Mouse (Mus musculus): ENCODE results near the gene Fmnl1. TPM values are rescaled to one million over a fixed set of nuclear protein-coding genes. Genes with fewer than 3 reads are reported as not detected.

Gene Fmnl1
- polyA plus RNA-seq, 1 experiment from 2014 or later: 1.5 TPM

DNA sequence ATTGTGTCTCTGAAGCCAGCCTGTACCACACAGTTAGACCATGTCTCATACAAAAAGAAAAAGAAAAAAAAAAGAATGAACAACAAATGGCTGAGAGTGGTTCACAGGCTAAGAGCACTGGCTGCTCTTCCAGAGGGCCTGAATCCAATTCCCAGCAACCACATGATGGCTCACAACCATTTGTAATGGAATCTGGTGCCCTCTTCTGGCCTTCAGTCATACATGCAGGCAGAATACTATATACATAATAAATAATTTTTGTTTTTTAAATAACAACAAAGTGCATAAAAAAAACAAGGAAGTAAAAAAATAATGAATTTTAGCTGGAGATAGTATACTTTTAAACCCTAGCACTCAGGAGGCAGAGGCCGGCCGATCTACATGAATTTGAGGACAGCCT, 58.7 kb downstream of the Fmnl1 start:
- Histone ChIP-seq H3K36me3 (peaks cover 39% of the 10 kb centered on the region), H3K27ac (no peak overlapping the region), H3K27me3 (no peaks in the 10 kb centered on the region), H3K9me3 (replicated peaks) (no peaks in the 10 kb centered on the region), H3K4me2 (no peak overlapping the region), H3K4me1 (replicated peaks) (no peaks in the 10 kb centered on the region), H3K4me3 (no peak overlapping the region), H3K9ac (no peak overlapping the region)
- WGBS: 89% methylated on average over 2 of the region's 2 CpGs
- ATAC-seq (replicated peaks; ENCODE audit: insufficient number of reproducible peaks, insufficient read depth, low FRiP score, low read depth): no peak

DNA sequence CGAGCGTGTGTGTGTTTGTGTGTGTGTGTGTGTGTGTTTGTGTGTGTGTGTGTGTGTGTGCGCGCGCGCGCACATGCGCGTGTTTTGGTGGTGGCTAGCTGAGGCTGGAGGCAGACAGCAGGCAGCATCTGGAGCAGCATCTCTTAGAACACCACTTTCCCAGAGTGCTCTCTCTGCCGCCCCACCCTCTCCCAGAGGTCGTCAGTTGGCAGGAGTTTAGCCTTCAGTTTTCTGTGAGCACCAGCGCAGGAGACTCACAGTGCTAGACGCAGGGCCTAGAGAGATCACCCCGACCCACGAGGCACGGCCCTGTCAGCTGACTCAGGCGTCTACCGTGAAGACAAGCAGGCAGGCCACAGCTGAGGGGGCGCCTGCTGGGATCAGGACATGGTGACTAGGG, 59.7 kb downstream of the Fmnl1 start:
- no peak for ATAC-seq (replicated peaks; ENCODE audit: insufficient number of reproducible peaks, insufficient read depth, low FRiP score, low read depth)
- no peaks in the 10 kb centered on the region for H3K9me3 ChIP-seq (replicated peaks)
- H3K27me3 ChIP-seq: no peaks in the 10 kb centered on the region
- 78% methylated on average over 19 of the region's 19 CpGs for WGBS
- H3K4me2 ChIP-seq: no peak overlapping the region
- H3K4me3 ChIP-seq: no peak overlapping the region
- no peaks in the 10 kb centered on the region for H3K4me1 ChIP-seq (replicated peaks)
- no peak overlapping the region for H3K27ac ChIP-seq
- no peak overlapping the region for H3K9ac ChIP-seq
- H3K36me3 ChIP-seq: peaks cover 35% of the 10 kb centered on the region

DNA sequence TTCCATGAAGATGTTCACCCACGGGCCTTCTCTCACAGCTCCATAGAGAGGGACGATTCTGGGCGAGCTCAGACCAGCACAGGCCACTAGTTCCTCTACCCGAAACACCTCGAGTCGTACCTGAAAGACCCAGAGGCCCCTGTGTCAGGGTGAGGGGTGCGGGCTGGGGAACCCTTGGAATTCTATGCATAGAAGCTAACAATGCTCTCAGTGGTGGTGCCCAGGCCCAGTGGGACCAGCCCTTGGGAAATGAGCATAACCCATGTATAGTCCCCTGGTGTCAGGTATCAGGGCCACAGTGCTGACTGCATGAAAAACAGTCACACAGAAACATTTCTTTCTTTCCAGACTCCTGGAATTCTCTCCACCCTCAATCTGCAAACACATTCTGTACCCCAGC, 60.5 kb downstream of the Fmnl1 start:
- no peak for ATAC-seq (replicated peaks; ENCODE audit: insufficient number of reproducible peaks, insufficient read depth, low FRiP score, low read depth)
- 92% methylated on average over 7 of the region's 7 CpGs for WGBS

DNA sequence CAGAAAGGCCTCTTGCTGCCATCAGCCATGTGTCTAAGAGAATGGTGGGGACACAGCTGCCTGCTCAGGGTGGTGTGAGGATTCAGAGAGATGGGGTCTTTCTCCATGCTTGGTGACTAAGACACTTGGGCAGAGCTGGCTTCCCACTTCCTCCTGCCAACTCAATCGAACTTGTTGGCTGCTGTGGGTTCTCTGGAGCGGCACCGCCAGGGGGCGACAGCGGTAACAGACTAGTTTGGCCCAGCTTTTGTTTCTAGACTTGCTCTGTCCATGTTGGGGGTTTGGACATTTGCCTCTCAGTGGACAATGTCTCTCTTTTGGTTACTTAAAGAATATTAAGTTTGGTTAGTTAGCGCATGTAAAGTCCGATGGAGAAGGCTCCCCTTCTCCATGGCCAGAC, 62.1 kb downstream of the Fmnl1 start:
- Histone ChIP-seq H3K9ac (no peak overlapping the region), H3K27me3 (no peaks in the 10 kb centered on the region), H3K4me3 (no peak overlapping the region), H3K4me2 (no peak overlapping the region), H3K36me3 (peaks cover 37% of the 10 kb centered on the region), H3K4me1 (replicated peaks) (no peaks in the 10 kb centered on the region; the same call in 1 of the 2 replicates), H3K9me3 (replicated peaks) (no peaks in the 10 kb centered on the region), H3K27ac (no peak overlapping the region)
- ATAC-seq (replicated peaks; ENCODE audit: insufficient number of reproducible peaks, insufficient read depth, low FRiP score, low read depth): no peak
- WGBS: 29% methylated on average over 7 of the region's 7 CpGs

More for the DNA sequence above, 60.5 kb downstream of the Fmnl1 start:
- Histone ChIP-seq H3K4me1 (replicated peaks) (no peaks in the 10 kb centered on the region; the same call in 1 of the 2 replicates), H3K9me3 (replicated peaks) (no peaks in the 10 kb centered on the region), H3K4me2 (no peak overlapping the region), H3K36me3 (peaks cover 31% of the 10 kb centered on the region), H3K9ac (no peak overlapping the region), H3K27me3 (no peaks in the 10 kb centered on the region), H3K27ac (no peak overlapping the region), H3K4me3 (no peak overlapping the region)

DNA sequence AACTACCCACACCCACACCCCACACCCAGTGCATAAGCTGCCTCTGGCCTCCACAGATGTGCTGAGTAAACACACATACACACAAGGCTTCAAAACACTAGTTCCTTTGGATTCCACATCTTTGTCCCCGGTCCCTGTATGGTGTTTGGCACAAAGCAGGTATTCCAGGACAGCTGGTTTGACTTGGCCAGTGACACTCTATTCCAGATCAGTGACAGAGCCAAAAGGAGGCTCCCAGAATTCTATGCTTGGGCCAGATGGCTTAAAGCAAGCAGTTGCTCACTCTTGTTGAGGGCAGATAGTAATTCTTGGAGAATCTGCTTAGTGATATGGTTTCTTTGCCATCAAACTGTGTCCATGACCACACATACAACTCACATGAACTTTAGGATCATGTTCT, 63.5 kb downstream of the Fmnl1 start:
- Histone ChIP-seq H3K9ac (no peak overlapping the region), H3K9me3 (replicated peaks) (no peaks in the 10 kb centered on the region), H3K4me2 (no peak overlapping the region), H3K4me1 (replicated peaks) (no peaks in the 10 kb centered on the region; the same call in 1 of the 2 replicates), H3K27ac (no peak overlapping the region), H3K4me3 (no peak overlapping the region), H3K36me3 (peaks cover 37% of the 10 kb centered on the region), H3K27me3 (no peaks in the 10 kb centered on the region)
- 76% methylated on average over 1 of the region's 1 CpGs for WGBS
- no peak for ATAC-seq (replicated peaks; ENCODE audit: insufficient number of reproducible peaks, insufficient read depth, low FRiP score, low read depth)

DNA sequence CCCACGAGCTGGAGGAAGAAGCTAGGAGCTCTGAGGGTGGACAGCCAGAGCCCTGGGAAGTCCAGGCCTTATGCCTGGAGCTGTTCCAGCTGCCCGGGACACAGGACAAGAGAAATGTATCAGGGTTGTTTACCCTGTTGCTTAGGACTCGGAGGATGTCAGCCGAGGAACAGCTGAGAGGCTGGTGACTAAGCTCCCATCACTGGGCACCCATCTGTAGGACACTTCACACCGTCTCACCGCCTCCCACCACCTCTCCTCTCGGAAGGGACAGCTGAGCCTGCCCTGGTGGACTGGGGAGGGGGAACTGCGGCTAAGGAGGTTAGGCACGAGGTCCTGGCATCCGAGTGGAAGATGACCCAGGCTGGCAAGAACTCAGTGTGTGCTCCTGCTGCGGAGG, 64.8 kb downstream of the Fmnl1 start:
- H3K9me3 ChIP-seq (replicated peaks): no peaks in the 10 kb centered on the region
- H3K36me3 ChIP-seq: peaks cover 30% of the 10 kb centered on the region
- H3K27me3 ChIP-seq: no peaks in the 10 kb centered on the region
- 0 out of 2 replicates have a peak overlapping the region, but pooled peaks have one; percentile 5 for H3K27ac ChIP-seq
- H3K4me3 ChIP-seq: no peak overlapping the region
- no peak for ATAC-seq (replicated peaks; ENCODE audit: insufficient number of reproducible peaks, insufficient read depth, low FRiP score, low read depth)
- 55% methylated on average over 11 of the region's 11 CpGs for WGBS
- H3K4me1 ChIP-seq (replicated peaks): peaks cover 9% of the 10 kb centered on the region
- no peak overlapping the region for H3K9ac ChIP-seq
- H3K4me2 ChIP-seq: no peak overlapping the region

DNA sequence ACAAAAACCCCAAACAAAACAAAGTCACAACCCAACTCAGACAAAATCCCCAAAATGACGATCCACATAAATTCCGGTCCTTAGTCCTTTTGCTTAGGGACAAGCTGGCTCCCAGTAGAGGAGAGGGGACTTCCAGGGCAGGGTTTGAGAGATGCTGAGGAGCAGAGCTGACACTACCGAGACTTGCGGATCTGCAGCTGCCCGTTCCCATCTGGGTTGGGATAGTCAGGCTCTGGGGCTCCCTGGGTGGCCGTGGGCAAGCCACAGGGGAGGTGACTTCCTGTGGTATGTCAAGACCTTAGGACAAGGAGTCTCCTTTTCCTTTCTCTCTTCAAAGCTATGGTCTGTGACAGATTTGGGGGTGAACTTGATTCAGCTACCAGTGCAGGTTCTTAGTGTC, 65.5 kb downstream of the Fmnl1 start:
- 81% methylated on average over 6 of the region's 6 CpGs for WGBS
- Histone ChIP-seq H3K9ac (no peak overlapping the region), H3K4me3 (no peak overlapping the region), H3K9me3 (replicated peaks) (no peaks in the 10 kb centered on the region), H3K36me3 (peaks cover 25% of the 10 kb centered on the region), H3K27me3 (no peaks in the 10 kb centered on the region), H3K27ac (peak overlapping the region; percentile 5; the same call in 1 of the 2 replicates), H3K4me2 (no peak overlapping the region), H3K4me1 (replicated peaks) (peaks cover 17% of the 10 kb centered on the region)
- ATAC-seq (replicated peaks; ENCODE audit: insufficient number of reproducible peaks, insufficient read depth, low FRiP score, low read depth): no peak

DNA sequence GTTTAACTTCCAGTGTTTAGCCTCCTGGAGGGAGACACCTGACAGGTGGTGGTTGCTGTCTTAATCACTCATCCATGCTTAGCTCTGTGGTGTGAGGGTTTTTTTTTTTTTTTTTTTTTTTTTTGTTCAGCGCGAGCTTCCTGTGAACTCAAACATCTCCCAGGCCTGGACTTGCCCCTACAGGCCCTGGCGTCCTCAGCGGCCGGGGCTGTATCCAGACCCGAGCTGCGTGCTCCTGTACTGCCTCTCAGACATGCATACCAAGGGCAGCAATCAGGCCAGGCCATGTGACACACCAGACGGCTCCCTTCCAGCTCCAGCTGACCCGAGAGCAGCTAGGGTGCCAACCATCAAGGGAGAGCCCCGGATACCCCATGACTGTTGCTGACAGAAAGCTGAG, 66.0 kb downstream of the Fmnl1 start:
- Histone ChIP-seq H3K27ac (no peak overlapping the region; the same call in 1 of the 2 replicates), H3K36me3 (peaks cover 25% of the 10 kb centered on the region), H3K4me1 (replicated peaks) (peaks cover 18% of the 10 kb centered on the region), H3K9me3 (replicated peaks) (no peaks in the 10 kb centered on the region), H3K4me2 (no peak overlapping the region), H3K9ac (no peak overlapping the region), H3K27me3 (no peaks in the 10 kb centered on the region), H3K4me3 (no peak overlapping the region)
- no peak; the same call in 1 of the 2 replicates for ATAC-seq (replicated peaks; ENCODE audit: insufficient number of reproducible peaks, insufficient read depth, low FRiP score, low read depth)
- 60% methylated on average over 10 of the region's 10 CpGs for WGBS

DNA sequence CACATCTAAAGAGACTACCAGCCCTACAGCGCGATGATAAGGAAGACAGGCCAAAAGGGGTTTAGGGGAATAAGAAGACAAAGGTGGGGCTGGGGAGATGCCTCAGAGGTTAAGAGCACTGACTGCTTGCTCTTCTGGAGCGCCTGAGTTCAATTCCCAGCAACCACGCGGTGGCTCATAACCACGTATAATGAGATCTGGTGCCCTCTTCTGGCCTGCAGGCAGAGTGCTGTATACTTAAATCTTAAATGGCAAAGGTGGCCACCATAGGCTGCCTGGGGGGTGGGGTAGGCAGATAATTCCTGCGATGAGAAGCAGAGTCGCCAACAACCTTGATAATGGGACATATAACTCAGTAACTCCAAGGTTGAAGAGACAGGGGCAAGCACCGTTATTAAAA, 66.8 kb downstream of the Fmnl1 start:
- Histone ChIP-seq H3K4me3 (no peak overlapping the region), H3K9me3 (replicated peaks) (no peaks in the 10 kb centered on the region), H3K9ac (no peak overlapping the region), H3K27ac (no peak overlapping the region), H3K4me1 (replicated peaks) (peaks cover 18% of the 10 kb centered on the region), H3K27me3 (no peaks in the 10 kb centered on the region), H3K4me2 (no peak overlapping the region), H3K36me3 (peaks cover 25% of the 10 kb centered on the region)
- WGBS: 66% methylated on average over 9 of the region's 9 CpGs
- no peak for ATAC-seq (replicated peaks; ENCODE audit: insufficient number of reproducible peaks, insufficient read depth, low FRiP score, low read depth)

DNA sequence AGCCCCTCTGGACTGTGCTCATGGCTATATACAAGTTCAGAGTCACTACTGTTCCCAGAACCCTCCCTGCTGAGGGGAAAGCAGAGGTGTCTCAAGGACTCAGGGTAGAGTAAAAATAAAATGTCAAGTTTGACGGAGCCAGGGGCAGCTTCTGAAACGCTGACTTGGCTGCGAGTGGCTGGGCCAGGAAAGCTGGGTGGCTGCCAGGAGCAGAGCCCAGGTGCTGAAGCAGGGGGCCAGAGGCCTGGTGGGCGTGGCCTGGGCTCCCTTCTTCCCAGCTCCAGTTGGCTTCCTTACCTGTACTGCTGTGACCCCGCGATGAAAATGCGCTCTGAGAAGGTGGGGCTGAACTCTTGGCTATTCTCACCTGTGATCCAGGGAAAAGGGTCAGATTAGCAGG, 69.8 kb downstream of the Fmnl1 start:
- WGBS: 25% methylated on average over 7 of the region's 7 CpGs
- Histone ChIP-seq H3K27me3 (no peaks in the 10 kb centered on the region), H3K9me3 (replicated peaks) (no peaks in the 10 kb centered on the region), H3K4me2 (no peak overlapping the region), H3K4me3 (no peak overlapping the region), H3K36me3 (peaks cover 25% of the 10 kb centered on the region), H3K9ac (no peak overlapping the region), H3K4me1 (replicated peaks) (peaks cover 34% of the 10 kb centered on the region), H3K27ac (peak overlapping the region; percentile 26)
- peak; percentile 25; the same call in 1 of the 2 replicates for ATAC-seq (replicated peaks; ENCODE audit: insufficient number of reproducible peaks, insufficient read depth, low FRiP score, low read depth)

DNA sequence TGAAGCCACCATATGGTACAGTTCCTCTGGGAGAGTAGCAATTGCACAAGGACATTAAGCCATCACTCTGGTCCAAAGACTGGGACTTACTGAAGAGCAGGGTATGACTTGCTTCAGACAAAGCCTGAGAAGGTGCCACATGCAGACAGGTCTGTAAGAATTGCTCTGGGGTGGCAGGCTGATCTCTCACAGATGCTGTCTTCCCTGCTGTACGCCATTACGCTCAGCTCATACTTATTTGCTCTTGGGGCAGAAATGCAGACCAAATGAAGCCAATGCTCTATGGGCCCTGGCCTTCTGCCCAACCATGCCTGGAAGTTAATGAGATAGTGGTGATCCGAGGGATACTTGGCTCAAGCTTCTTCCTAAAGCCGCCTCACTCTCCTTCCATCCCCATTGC, 73.9 kb downstream of the Fmnl1 start:
- no peak overlapping the region for H3K4me2 ChIP-seq
- H3K36me3 ChIP-seq: 0 out of 2 replicates have a peak, but pooled peaks cover 1% of the 10 kb centered on the region
- 0 out of 2 replicates have a peak overlapping the region, but pooled peaks have one; percentile 3 for H3K27ac ChIP-seq
- no peak for ATAC-seq (replicated peaks; ENCODE audit: insufficient number of reproducible peaks, insufficient read depth, low FRiP score, low read depth)
- no peak overlapping the region for H3K4me3 ChIP-seq
- 63% methylated on average over 4 of the region's 4 CpGs for WGBS
- no peaks in the 10 kb centered on the region for H3K9me3 ChIP-seq (replicated peaks)
- H3K9ac ChIP-seq: no peak overlapping the region
- no peaks in the 10 kb centered on the region for H3K27me3 ChIP-seq
- peaks cover 71% of the 10 kb centered on the region for H3K4me1 ChIP-seq (replicated peaks)

DNA sequence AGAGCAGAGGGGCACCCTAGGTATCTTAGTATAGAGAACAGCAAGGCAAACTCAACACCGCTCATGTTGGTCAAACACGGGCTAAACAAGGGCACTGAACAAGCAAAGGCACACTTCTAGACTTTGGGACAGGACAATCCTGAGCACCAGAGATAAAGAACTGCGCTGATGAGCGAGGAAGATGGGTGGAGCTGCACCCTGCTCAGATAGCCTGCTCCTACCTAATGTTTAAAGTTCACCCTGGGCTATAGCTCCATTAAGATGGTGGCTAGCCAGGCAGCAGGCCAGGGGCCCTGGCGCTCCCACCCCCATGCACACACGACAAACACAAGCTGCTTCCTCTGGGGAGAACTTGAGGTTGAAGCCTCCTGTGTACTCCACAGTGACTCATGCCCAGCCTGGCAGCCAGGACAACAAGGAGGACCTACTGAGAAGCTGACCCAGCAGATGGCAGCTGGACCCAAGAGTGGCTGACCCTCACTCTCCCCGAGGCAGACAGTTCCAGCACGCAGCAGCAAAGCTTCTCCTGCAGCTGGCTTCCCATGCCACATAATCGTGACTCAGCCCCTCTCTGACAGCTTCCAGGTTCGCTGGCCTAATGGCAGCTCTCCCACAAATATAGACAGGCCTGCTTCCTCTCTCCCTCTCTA, 75.3 kb downstream of the Fmnl1 start:
- Histone ChIP-seq H3K9ac (no peak overlapping the region), H3K4me1 (replicated peaks) (peaks cover 59% of the 10 kb centered on the region), H3K4me2 (0 out of 2 replicates have a peak overlapping the region, but pooled peaks have one; percentile 10), H3K4me3 (no peak overlapping the region), H3K27me3 (no peaks in the 10 kb centered on the region), H3K27ac (peak overlapping the region; percentile 77), H3K9me3 (replicated peaks) (no peaks in the 10 kb centered on the region), H3K36me3 (no peaks in the 10 kb centered on the region)
- WGBS: 47% methylated on average over 10 of the region's 10 CpGs
- ATAC-seq (replicated peaks; ENCODE audit: insufficient number of reproducible peaks, insufficient read depth, low FRiP score, low read depth): 0 out of 2 replicates have a peak, but pooled peaks have one; percentile 23

Measured in heart, embryonic 15.5 days (tissue).